7 mouse cellular contexts compared by ENCODE assay signal in genomic region chr4:156255078-156255839, GRCm38 (mm10). TPM values are rescaled to one million over a fixed set of nuclear protein-coding genes. Genes with fewer than 3 reads are reported as not detected.
A peak's percentile ranks its signal among the peaks of the same experiment; 100 is the strongest.
DNase-seq lines count a peak whose midpoint lies in the region; ATAC-seq and TF ChIP-seq lines count a peak whose summit lies in the region.

TSS of gene Samd11 (minus strand) at chr4:156255657.

- H3K4me1 ChIP-seq in MEL (ENCODE audit: control insufficient read depth in 1 of 2, insufficient read depth in 2 of 2, low read length in 2 of 2): peaks cover 3 to 18% of the 10 kb centered on the region in 2 experiments; a peak in 3 of 4 replicates
- 0 out of 2 replicates have a peak, but pooled peaks cover 2% of the 10 kb centered on the region for H3K4me1 ChIP-seq in hindbrain, embryonic 11.5 days (replicated peaks; ENCODE audit: control insufficient read depth, insufficient read depth, low read length)

- 1% methylated on average over 26 of the region's 26 CpGs for WGBS in hindbrain, embryonic 11.5 days

- H3K9ac ChIP-seq in MEL (ENCODE audit: control insufficient read depth, low read depth, low read length, poor library complexity, severe bottlenecking): peak within 1 kb of the TSS; percentile 62
- no peak within 1 kb of the TSS for H3K9ac ChIP-seq in hindbrain, embryonic 11.5 days (ENCODE audit: low read depth, low read length)

- no peak for TF ChIP-seq POLR2A in MEL (IDR thresholded peaks at IDR 0.05; ENCODE audit: control insufficient read depth in 1 of 2, insufficient read depth in 1 of 2, low read depth in 1 of 2, low read length in 2 of 2, poor library complexity in 1 of 2)

- no peaks in the 10 kb centered on the region for H3K79me2 ChIP-seq in MEL (ENCODE audit: control insufficient read depth, insufficient read depth, low read length, poor library complexity)

- peak; percentile 39 for DNase-seq in MEL (ENCODE audit: low read depth, low spot score)
- peak; percentile 43 for DNase-seq in hindbrain, embryonic 11.5 days (ENCODE audit: low spot score)
- DNase-seq in cerebellum, postnatal 25 days: no peak
- no peak for DNase-seq in kidney, adult 9 months
- DNase-seq in spleen, postnatal 36 days (ENCODE audit: low spot score in 2 of 2): no peak

- no peaks in the 10 kb centered on the region for H3K9me3 ChIP-seq in MEL (replicated peaks; ENCODE audit: insufficient read depth, low read length)
- no peaks in the 10 kb centered on the region for H3K9me3 ChIP-seq in hindbrain, embryonic 11.5 days (ENCODE audit: control insufficient read depth, low read length)

- H3K36me3 ChIP-seq in MEL (ENCODE audit: control insufficient read depth in 1 of 2, insufficient read depth in 2 of 2, low read length in 2 of 2): peaks cover 0 to 4% of the 10 kb centered on the region in 2 experiments; a peak in 1 of 4 replicates
- H3K36me3 ChIP-seq in hindbrain, embryonic 11.5 days (ENCODE audit: control insufficient read depth, insufficient read depth, low read length): no peaks in the 10 kb centered on the region

- peak within 1 kb of the TSS; percentile 6; the same call in 1 of the 2 replicates for H3K4me2 ChIP-seq in hindbrain, embryonic 11.5 days (replicated peaks; ENCODE audit: low read depth, low read length)

- no peak for TF ChIP-seq CTCF in MEL (IDR thresholded peaks at IDR 0.05 in 2 of 3, conservative IDR thresholded peaks at IDR 0.05 in 1 of 3; ENCODE audit: control insufficient read depth in 1 of 3, insufficient read depth in 1 of 3, low read depth in 2 of 3, low read length in 3 of 3, poor library complexity in 1 of 3, severe bottlenecking in 1 of 3)

- no peak for TF ChIP-seq RAD21 in MEL (IDR thresholded peaks at IDR 0.05; ENCODE audit: low read depth, low read length)

- no peak for TF ChIP-seq EP300 in MEL (IDR thresholded peaks at IDR 0.05; ENCODE audit: low read depth in 1 of 2, low read length in 2 of 2)

- peak within 1 kb of the TSS; percentile 31 to 33; a peak in 3 of 4 replicates for H3K4me3 ChIP-seq in MEL (ENCODE audit: control insufficient read depth in 1 of 2, insufficient read depth in 1 of 2, low read depth in 2 of 2, low read length in 2 of 2)
- H3K4me3 ChIP-seq in hindbrain, embryonic 11.5 days (ENCODE audit: low read depth, low read length): peak within 1 kb of the TSS; percentile 2; the same call in 1 of the 2 replicates

- peak within 1 kb of the TSS; percentile 71; the same call in 1 of the 2 replicates for H3K27ac ChIP-seq in MEL (ENCODE audit: control insufficient read depth, low read depth, low read length)
- no peak within 1 kb of the TSS for H3K27ac ChIP-seq in hindbrain, embryonic 11.5 days (ENCODE audit: low read depth, low read length)

- no peaks in the 10 kb centered on the region for H3K27me3 ChIP-seq in MEL (ENCODE audit: control insufficient read depth in 1 of 2, insufficient read depth in 2 of 2, low read length in 2 of 2)
- peaks cover 22% of the 10 kb centered on the region for H3K27me3 ChIP-seq in hindbrain, embryonic 11.5 days (ENCODE audit: control insufficient read depth, insufficient read depth, low read length)

- peak; percentile 86 for ATAC-seq in CD4-positive, CD25-positive, alpha-beta regulatory T cell, adult 4 months
- peak; percentile 53 for ATAC-seq in hindbrain, embryonic 11.5 days (ENCODE audit: low FRiP score)
- ATAC-seq in megakaryocyte-erythroid progenitor cell, adult 5-6 weeks (replicated peaks; ENCODE audit: low FRiP score, low TSS enrichment, poor library complexity, severe bottlenecking): peak; percentile 14

TF ChIP-seq in MEL, 35 proteins besides CTCF, POLR2A, EP300 and RAD21:
- TF ChIP-seq RCOR1 (IDR thresholded peaks at IDR 0.05; ENCODE audit: low read depth, low read length): no peak
- peak; percentile 87; the same call in 1 of the 2 replicates for TF ChIP-seq MAFK (IDR thresholded peaks at IDR 0.05; ENCODE audit: borderline replicate concordance, low read depth, low read length)
- TF ChIP-seq SIN3A (IDR thresholded peaks at IDR 0.05; ENCODE audit: low read length): 0 out of 2 replicates have a peak, but pooled peaks have one; percentile 5
TF ChIP-seq in MEL: peak in this region for 2.

RNA-seq across cellular contexts. Expression of gene Samd11, which starts in this region (rescaled TPM):
- 1 to 10 TPM; 2.4 to 4.1 TPM for polyA plus RNA-seq in CD4-positive, CD25-positive, alpha-beta regulatory T cell, adult 4 months (2017; shearing (Covaris generic))
- 1.7 and 2.0 TPM in 2 replicates for total RNA-seq in MEL (2012; rRNA removed)
- 1 to 10 TPM in 1 of 2 experiments, not detected in 1; 4.1 TPM for polyA plus RNA-seq in MEL (2012; ENCODE audit: insufficient read depth in 1 of 2, insufficient read length in 2 of 2, low read depth in 1 of 2, low replicate concordance in 2 of 2, missing spikeins in 1 of 2)
- 1.8 and 3.1 TPM in 2 replicates for polyA plus RNA-seq in hindbrain, embryonic 11.5 days (2014; fragmentation: Nextera tagmentation; extraction: Ambion mirVana)
- 0.47 and 0.72 TPM in 2 replicates for total RNA-seq in megakaryocyte-erythroid progenitor cell, adult 5-6 weeks (2014; fragmentation: Nextera tagmentation)
- 0.23 and 0.70 TPM in 2 replicates for total RNA-seq in megakaryocyte-erythroid progenitor cell, adult 5-6 weeks (2017)

Comparison
In these comparisons a context has a peak if more than half of its experiments do, and no peak if none do; other contexts are left out.
1. Peak in ATAC-seq in megakaryocyte-erythroid progenitor cell, adult 5-6 weeks; RNA of the gene not detected or under 1 TPM.
2. ATAC-seq: peak in every context shown above with its lines; median percentile 86 in CD4-positive, CD25-positive, alpha-beta regulatory T cell, adult 4 months; 53 in hindbrain, embryonic 11.5 days; 14 in megakaryocyte-erythroid progenitor cell, adult 5-6 weeks.
3. DNase-seq: peak in MEL (single experiment) and hindbrain, embryonic 11.5 days (single experiment); none in cerebellum, postnatal 25 days (0 of 2), kidney, adult 9 months (single experiment) and spleen, postnatal 36 days (0 of 2).